Mouse (Mus musculus): ENCODE data around the gene Abhd14b. TPM values are rescaled to one million over a fixed set of nuclear protein-coding genes. Genes with fewer than 3 reads are reported as not detected.

The Abhd14b gene
- total and polyA plus RNA-seq, 2 experiments from 2014 or later = 16.8 to 20.6 TPM

DNA sequence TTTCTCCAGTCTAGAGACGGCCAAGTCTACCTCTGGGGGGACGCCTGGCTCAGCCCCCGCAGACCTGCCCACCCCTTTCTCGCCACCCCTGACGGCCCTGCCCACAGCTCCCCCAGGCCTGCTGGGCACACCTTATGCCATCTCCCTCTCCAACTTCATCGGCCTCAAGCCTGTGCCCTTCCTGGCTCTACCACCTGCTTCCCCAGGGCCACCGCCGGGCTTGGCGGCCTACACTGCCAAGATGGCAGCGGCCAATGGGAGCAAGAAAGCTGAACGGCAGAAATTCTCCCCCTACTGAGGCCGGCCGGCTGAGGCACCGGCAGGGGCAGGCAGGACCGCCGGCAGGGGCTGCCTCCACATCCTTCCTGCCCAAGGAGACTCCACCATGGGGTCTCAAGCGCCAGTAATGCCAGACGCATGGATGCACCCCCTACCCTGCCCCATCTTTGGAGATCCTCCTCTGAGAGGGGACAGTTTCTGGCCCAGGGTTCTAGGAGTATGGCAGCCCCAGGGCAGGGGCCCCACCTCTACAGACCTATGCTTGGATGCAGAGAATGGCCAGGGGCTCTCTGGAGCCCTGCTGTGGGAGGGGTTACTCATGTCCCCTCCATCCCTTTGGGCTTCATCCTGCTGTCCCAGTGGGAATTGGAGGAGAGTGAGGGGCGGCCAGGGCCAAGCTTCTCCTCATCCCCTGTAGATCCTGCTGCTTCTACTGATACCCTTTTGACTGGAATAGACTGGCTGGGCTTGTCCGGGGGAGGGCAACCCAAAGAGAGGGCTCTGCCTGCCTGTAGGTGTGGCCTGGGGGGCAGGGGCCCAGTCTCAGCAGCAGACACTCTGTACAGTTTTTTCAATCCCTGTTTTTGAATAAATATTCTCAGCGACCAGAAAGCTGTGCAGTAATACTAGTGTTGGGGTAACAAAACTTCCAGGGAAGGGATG lies 16.1 kb downstream of the Abhd14b start:
- no peaks in the 10 kb centered on the region for H3K27me3 ChIP-seq (ENCODE audit: insufficient read depth, low read length)
- ATAC-seq (no peak), DNase-seq (ENCODE audit: low spot score) (peak; percentile 40)
- peaks cover 17% of the 10 kb centered on the region for H3K4me1 ChIP-seq (ENCODE audit: insufficient read depth, low read length)
- no peak overlapping the region for H3K4me3 ChIP-seq (ENCODE audit: low read length)
- no peak for TF ChIP-seq CTCF (IDR thresholded peaks at IDR 0.05; ENCODE audit: low read depth)
- no peak overlapping the region for H3K4me2 ChIP-seq (ENCODE audit: low read depth, low read length)
- WGBS = 62% methylated on average over 21 of the region's 21 CpGs
- H3K27ac ChIP-seq = peak overlapping the region; percentile 93; the same call in 1 of the 2 replicates
- H3K9me3 ChIP-seq (ENCODE audit: low read length) = no peaks in the 10 kb centered on the region
- H3K9ac ChIP-seq (replicated peaks; ENCODE audit: low read length) = no peak overlapping the region
- peaks cover 10% of the 10 kb centered on the region for H3K36me3 ChIP-seq (ENCODE audit: insufficient read depth, low read length)

DNA sequence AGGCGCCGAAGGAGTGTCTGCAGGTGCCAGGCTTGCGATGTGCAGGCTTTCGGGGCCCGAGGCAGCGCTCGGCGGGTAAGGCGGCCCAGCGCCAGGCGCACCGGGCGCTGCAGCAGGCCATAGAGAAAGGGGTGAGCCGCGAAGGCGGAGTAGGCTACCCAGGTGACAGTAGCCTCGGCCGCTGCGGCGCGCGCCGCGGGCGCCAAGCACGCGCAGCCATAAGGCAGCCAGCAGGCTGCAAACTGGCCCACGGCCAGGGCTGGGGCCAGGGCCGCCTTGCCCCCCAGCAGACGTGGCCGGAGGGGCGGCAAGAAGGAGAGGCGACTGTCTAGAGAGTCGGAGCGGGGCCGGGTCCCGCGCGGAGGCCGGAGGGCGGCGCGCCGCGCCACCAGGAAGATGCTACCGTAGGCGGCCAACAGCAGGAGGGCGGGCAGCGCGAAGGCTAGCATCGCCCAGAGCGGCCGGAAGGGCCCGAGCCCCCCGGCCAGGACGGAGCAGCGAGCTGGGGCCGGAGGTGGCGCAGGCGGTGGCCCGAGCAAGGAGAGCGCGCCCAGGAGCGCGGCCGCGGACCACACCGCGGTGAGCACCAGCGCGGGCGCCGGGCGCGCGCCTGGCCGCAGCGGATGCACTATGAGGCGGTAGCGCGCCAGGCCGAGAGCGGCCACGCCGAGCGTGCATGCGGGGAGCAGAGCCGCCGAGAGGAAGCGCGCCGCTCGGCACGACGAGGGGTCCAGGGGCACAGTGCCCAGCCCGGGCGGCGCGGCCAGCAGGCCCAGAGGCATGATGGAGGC lies 17.7 kb downstream of the Abhd14b start:
- Histone ChIP-seq H3K9ac (replicated peaks; ENCODE audit: low read length) (peak overlapping the region; percentile 84), H3K27me3 (ENCODE audit: insufficient read depth, low read length) (no peaks in the 10 kb centered on the region), H3K4me2 (ENCODE audit: low read depth, low read length) (peak overlapping the region; percentile 94), H3K4me1 (ENCODE audit: insufficient read depth, low read length) (peaks cover 16% of the 10 kb centered on the region; the same call in 1 of the 2 replicates), H3K36me3 (ENCODE audit: insufficient read depth, low read length) (peaks cover 9% of the 10 kb centered on the region), H3K4me3 (ENCODE audit: low read length) (peak overlapping the region; percentile 50), H3K9me3 (ENCODE audit: low read length) (no peaks in the 10 kb centered on the region), H3K27ac (peak overlapping the region; percentile 93)
- DNase-seq (ENCODE audit: low spot score) = peak; percentile 95
- ATAC-seq = peak; percentile 86
- WGBS = under 1% methylated on average over 95 of the region's 99 CpGs
- no peak for TF ChIP-seq CTCF (IDR thresholded peaks at IDR 0.05; ENCODE audit: low read depth)

DNA sequence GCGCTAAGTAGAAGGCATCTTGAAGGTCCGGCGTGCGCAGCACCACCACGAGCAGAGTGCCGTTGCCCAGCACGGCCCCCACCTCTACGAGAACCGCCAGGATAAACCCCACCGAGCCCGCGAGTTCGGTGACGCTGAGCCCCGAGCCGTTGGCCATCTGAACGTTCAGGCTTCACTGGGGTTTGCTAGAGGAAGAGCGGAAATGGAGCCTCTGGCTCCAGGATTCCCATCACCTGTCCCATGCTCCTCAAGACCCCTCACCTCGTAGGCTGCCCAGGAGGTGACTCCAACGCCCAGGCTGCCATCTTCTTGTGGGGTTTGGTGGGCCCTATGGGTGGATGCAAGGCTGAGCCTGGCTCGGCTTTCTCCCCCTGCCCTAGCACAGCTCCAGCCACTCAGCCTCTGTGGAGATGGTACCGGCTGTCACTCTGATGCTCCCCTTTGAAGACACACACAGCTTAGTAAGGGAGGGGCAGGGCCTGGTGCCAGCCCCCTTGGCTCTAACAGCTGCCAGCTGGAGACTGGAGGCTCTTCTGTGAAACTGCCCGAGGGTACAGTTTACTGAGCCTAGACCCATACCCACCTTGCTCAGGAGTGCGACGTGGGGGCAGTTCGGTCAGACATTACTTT lies 18.4 kb downstream of the Abhd14b start, which contains the start of gene Gpr62:
Gene Gpr62, minus strand, starts transcription at position 368 of the 630 bp plus-strand sequence.
- 15% methylated on average over 26 of the region's 26 CpGs for WGBS
- Histone ChIP-seq H3K4me1 (ENCODE audit: insufficient read depth, low read length) (peaks cover 16% of the 10 kb centered on the region; the same call in 1 of the 2 replicates), H3K9ac (replicated peaks; ENCODE audit: low read length) (peak within 1 kb of the TSS; percentile 84), H3K36me3 (ENCODE audit: insufficient read depth, low read length) (peaks cover 6% of the 10 kb centered on the region), H3K27ac (peak within 1 kb of the TSS; percentile 93), H3K4me2 (ENCODE audit: low read depth, low read length) (peak within 1 kb of the TSS; percentile 94), H3K27me3 (ENCODE audit: insufficient read depth, low read length) (no peaks in the 10 kb centered on the region), H3K4me3 (ENCODE audit: low read length) (peak within 1 kb of the TSS; percentile 50), H3K9me3 (ENCODE audit: low read length) (no peaks in the 10 kb centered on the region)
- DNase-seq (ENCODE audit: low spot score) = peak; percentile 83
- no peak for TF ChIP-seq CTCF (IDR thresholded peaks at IDR 0.05; ENCODE audit: low read depth)
- peak; percentile 69 for ATAC-seq

DNA sequence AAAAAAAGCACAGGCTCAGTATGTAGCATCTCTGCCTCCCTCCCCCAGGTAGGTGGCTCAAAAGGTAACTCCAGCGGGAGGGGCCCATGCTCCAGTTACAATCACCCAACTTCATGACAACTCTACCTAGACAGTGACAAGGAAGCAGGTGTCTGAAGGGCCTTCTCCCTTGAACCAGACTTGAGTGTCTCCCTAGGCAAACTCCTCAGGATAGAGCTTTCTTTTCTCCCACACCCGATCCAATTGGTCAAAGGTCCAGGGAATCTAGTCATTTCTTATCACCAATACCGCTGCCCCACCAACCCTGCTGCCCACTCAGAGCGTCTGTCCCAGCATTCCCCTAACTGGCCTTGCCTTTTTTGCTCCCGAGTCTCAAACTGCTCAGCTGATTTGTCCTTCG lies 19.5 kb downstream of the Abhd14b start:
- Histone ChIP-seq H3K27ac (no peak overlapping the region), H3K4me3 (ENCODE audit: low read length) (no peak overlapping the region), H3K4me2 (ENCODE audit: low read depth, low read length) (no peak overlapping the region), H3K27me3 (ENCODE audit: insufficient read depth, low read length) (no peaks in the 10 kb centered on the region), H3K9ac (replicated peaks; ENCODE audit: low read length) (no peak overlapping the region), H3K4me1 (ENCODE audit: insufficient read depth, low read length) (peaks cover 16% of the 10 kb centered on the region; the same call in 1 of the 2 replicates), H3K9me3 (ENCODE audit: low read length) (no peaks in the 10 kb centered on the region), H3K36me3 (ENCODE audit: insufficient read depth, low read length) (peaks cover 5% of the 10 kb centered on the region)
- DNase-seq (ENCODE audit: low spot score) = no peak
- no peak for ATAC-seq
- WGBS = 95% methylated on average over 6 of the region's 6 CpGs
- no peak for TF ChIP-seq CTCF (IDR thresholded peaks at IDR 0.05; ENCODE audit: low read depth)

DNA sequence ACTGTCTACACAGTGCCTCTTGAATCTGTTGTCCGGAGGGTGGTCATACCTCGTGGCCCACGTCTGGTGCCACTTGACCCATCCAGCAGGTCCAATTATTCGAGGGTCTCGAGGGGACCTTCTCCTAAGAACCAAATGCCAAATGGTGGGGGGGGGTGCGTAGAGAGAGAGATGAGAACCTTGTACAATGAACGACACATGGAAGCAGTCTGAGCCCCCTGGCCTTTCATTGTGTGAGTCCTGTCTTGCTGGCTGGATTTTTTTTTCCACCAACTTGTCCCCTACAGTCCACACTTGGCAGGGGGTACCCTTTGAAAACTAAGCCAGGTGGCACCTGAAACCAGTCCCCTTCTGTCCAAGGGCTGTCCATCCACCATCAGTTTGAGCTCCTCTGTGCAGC lies 20.5 kb downstream of the Abhd14b start:
- H3K27me3 ChIP-seq (ENCODE audit: insufficient read depth, low read length) = no peaks in the 10 kb centered on the region
- WGBS = 81% methylated on average over 7 of the region's 7 CpGs
- DNase-seq (ENCODE audit: low spot score) (no peak), ATAC-seq (no peak)
- no peaks in the 10 kb centered on the region for H3K36me3 ChIP-seq (ENCODE audit: insufficient read depth, low read length)
- TF ChIP-seq CTCF (IDR thresholded peaks at IDR 0.05; ENCODE audit: low read depth) = no peak
- no peak overlapping the region for H3K9ac ChIP-seq (replicated peaks; ENCODE audit: low read length)
- no peak overlapping the region for H3K27ac ChIP-seq
- no peak overlapping the region for H3K4me3 ChIP-seq (ENCODE audit: low read length)
- H3K4me2 ChIP-seq (ENCODE audit: low read depth, low read length) = no peak overlapping the region
- H3K9me3 ChIP-seq (ENCODE audit: low read length) = no peaks in the 10 kb centered on the region
- peaks cover 16% of the 10 kb centered on the region; the same call in 1 of the 2 replicates for H3K4me1 ChIP-seq (ENCODE audit: insufficient read depth, low read length)

DNA sequence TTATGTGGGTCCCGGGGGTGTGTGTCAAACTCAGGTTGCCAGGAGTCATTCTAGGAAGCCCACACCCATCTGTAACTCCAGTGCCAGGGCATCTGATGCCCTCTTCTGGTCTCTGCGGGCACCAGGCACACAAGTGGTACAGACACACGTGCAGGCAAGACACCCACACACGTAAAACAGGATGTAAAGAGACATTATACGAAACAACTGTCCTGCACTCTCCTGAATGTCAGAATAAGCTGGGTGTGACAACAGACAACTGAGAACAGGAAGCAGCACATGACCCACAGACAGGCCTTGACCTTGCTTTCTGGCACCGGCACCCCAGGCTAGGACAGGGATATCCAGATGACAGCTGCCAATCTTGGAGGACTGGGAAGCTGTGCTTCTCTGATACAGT lies 22.1 kb downstream of the Abhd14b start:
- no peak for DNase-seq (ENCODE audit: low spot score)
- Histone ChIP-seq H3K4me1 (ENCODE audit: insufficient read depth, low read length) (peaks cover 21% of the 10 kb centered on the region; the same call in 1 of the 2 replicates), H3K4me2 (ENCODE audit: low read depth, low read length) (no peak overlapping the region), H3K36me3 (ENCODE audit: insufficient read depth, low read length) (no peaks in the 10 kb centered on the region), H3K9ac (replicated peaks; ENCODE audit: low read length) (no peak overlapping the region), H3K4me3 (ENCODE audit: low read length) (no peak overlapping the region), H3K27ac (no peak overlapping the region), H3K9me3 (ENCODE audit: low read length) (no peaks in the 10 kb centered on the region), H3K27me3 (ENCODE audit: insufficient read depth, low read length) (no peaks in the 10 kb centered on the region)
- ATAC-seq = no peak
- TF ChIP-seq CTCF (IDR thresholded peaks at IDR 0.05; ENCODE audit: low read depth) = no peak; the same call in 1 of the 2 replicates
- 74% methylated on average over 6 of the region's 6 CpGs for WGBS
